Mouse (Mus musculus): ENCODE measurements around the gene Dapk2. TPM values are rescaled to one million over a fixed set of nuclear protein-coding genes. Genes with fewer than 3 reads are reported as not detected.

Gene Dapk2
- polyA plus RNA-seq, 2 experiments = 11.7 to 25.2 TPM

- Histone ChIP-seq H3K27me3 (ENCODE audit: control insufficient read depth, insufficient read depth, low read length) (no peaks in the 10 kb centered on the region), H3K27ac (no peak overlapping the region), H3K4me1 (replicated peaks; ENCODE audit: control insufficient read depth in 2 of 2, insufficient read depth in 2 of 2, low read length in 1 of 2) (peaks cover 8 to 20% of the 10 kb centered on the region in 2 experiments), H3K4me2 (ENCODE audit: low read depth) (no peak overlapping the region), H3K36me3 (replicated peaks; ENCODE audit: control insufficient read depth, insufficient read depth, low read depth) (no peaks in the 10 kb centered on the region), H3K4me3 (ENCODE audit: insufficient read depth in 1 of 2, low read depth in 2 of 2, low read length in 2 of 2) (no peak overlapping the region), H3K9me3 (ENCODE audit: control insufficient read depth, low read length) (no peaks in the 10 kb centered on the region), H3K9ac (replicated peaks) (no peak overlapping the region)
- DNase-seq (ENCODE audit: low read depth in 3 of 3, low spot score in 3 of 3) (no peak), ATAC-seq (ENCODE audit: insufficient read depth) (no peak)
- no peak for TF ChIP-seq CTCF (IDR thresholded peaks at IDR 0.05; ENCODE audit: low read depth)
- TF ChIP-seq EP300 (IDR thresholded peaks at IDR 0.05; ENCODE audit: low read depth) = no peak
- WGBS (ENCODE audit: insufficient replicate concordance) = 63% methylated on average over 4 of the region's 4 CpGs
These were observed 85.2 kb downstream of the Dapk2 start for GRCm38 (mm10) chr9:66243240-66243639.

DNA sequence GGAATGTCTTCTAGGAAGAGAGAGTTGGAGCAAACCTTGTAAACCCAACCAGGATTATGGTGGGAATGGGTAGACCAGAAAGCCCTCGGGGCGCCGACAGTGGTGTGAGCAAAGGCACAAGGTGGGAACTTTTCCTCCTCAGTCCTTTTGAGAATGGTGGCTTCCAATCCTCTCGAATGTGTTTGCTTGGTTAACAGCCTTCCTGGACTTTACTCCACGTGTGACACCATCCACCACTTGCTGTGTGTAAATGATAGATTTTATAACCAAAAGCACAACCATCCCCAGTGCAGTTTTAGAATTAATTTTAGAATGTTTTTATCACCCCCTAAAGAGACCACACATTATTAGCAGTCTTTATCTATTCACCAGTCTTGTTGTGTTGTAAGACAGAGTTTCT lies 86.1 kb downstream of the Dapk2 start:
- ATAC-seq (ENCODE audit: insufficient read depth) = no peak
- WGBS (ENCODE audit: insufficient replicate concordance) = 56% methylated on average over 5 of the region's 5 CpGs

GRCm38 (mm10) chr9:66245707-66246106 lies 87.7 kb downstream of the Dapk2 start:
- Histone ChIP-seq H3K36me3 (replicated peaks; ENCODE audit: control insufficient read depth, insufficient read depth, low read depth) (no peaks in the 10 kb centered on the region), H3K4me3 (ENCODE audit: insufficient read depth in 1 of 2, low read depth in 2 of 2, low read length in 2 of 2) (no peak overlapping the region), H3K27me3 (ENCODE audit: control insufficient read depth, insufficient read depth, low read length) (no peaks in the 10 kb centered on the region), H3K4me2 (ENCODE audit: low read depth) (no peak overlapping the region), H3K9ac (replicated peaks) (no peak overlapping the region), H3K4me1 (replicated peaks; ENCODE audit: control insufficient read depth in 2 of 2, insufficient read depth in 2 of 2, low read length in 1 of 2) (peaks cover 0 to 6% of the 10 kb centered on the region in 2 experiments; a peak in 1 of 4 replicates), H3K27ac (no peak overlapping the region), H3K9me3 (ENCODE audit: control insufficient read depth, low read length) (no peaks in the 10 kb centered on the region)
- WGBS (ENCODE audit: insufficient replicate concordance) = 45% methylated on average over 4 of the region's 4 CpGs
- TF ChIP-seq CTCF (IDR thresholded peaks at IDR 0.05; ENCODE audit: low read depth) (no peak), EP300 (IDR thresholded peaks at IDR 0.05; ENCODE audit: low read depth) (no peak)
- DNase-seq (ENCODE audit: low read depth in 3 of 3, low spot score in 3 of 3) = no peak
- ATAC-seq (ENCODE audit: insufficient read depth) = no peak

More for the DNA sequence above, 86.1 kb downstream of the Dapk2 start:
- no peak overlapping the region for H3K9ac ChIP-seq (replicated peaks)
- no peak for DNase-seq (ENCODE audit: low read depth in 3 of 3, low spot score in 3 of 3)
- H3K27me3 ChIP-seq (ENCODE audit: control insufficient read depth, insufficient read depth, low read length) = no peaks in the 10 kb centered on the region
- H3K4me3 ChIP-seq (ENCODE audit: insufficient read depth in 1 of 2, low read depth in 2 of 2, low read length in 2 of 2) = no peak overlapping the region
- no peaks in the 10 kb centered on the region for H3K36me3 ChIP-seq (replicated peaks; ENCODE audit: control insufficient read depth, insufficient read depth, low read depth)
- TF ChIP-seq CTCF (IDR thresholded peaks at IDR 0.05; ENCODE audit: low read depth) = no peak
- TF ChIP-seq EP300 (IDR thresholded peaks at IDR 0.05; ENCODE audit: low read depth) = no peak
- no peak overlapping the region for H3K4me2 ChIP-seq (ENCODE audit: low read depth)
- H3K9me3 ChIP-seq (ENCODE audit: control insufficient read depth, low read length) = no peaks in the 10 kb centered on the region
- peaks cover 6 to 15% of the 10 kb centered on the region in 2 experiments for H3K4me1 ChIP-seq (replicated peaks; ENCODE audit: control insufficient read depth in 2 of 2, insufficient read depth in 2 of 2, low read length in 1 of 2)
- no peak overlapping the region for H3K27ac ChIP-seq

GRCm38 (mm10) chr9:66249281-66249680 lies 91.3 kb downstream of the Dapk2 start:
- DNase-seq (ENCODE audit: low read depth in 3 of 3, low spot score in 3 of 3) = no peak
- H3K9me3 ChIP-seq (ENCODE audit: control insufficient read depth, low read length) = no peaks in the 10 kb centered on the region
- no peak for ATAC-seq (ENCODE audit: insufficient read depth)
- 84% methylated on average over 6 of the region's 6 CpGs for WGBS (ENCODE audit: insufficient replicate concordance)
- H3K27ac ChIP-seq = no peak overlapping the region
- H3K27me3 ChIP-seq (ENCODE audit: control insufficient read depth, insufficient read depth, low read length) = no peaks in the 10 kb centered on the region
- H3K36me3 ChIP-seq (replicated peaks; ENCODE audit: control insufficient read depth, insufficient read depth, low read depth) = no peaks in the 10 kb centered on the region
- H3K4me3 ChIP-seq (ENCODE audit: insufficient read depth in 1 of 2, low read depth in 2 of 2, low read length in 2 of 2) = no peak overlapping the region
- TF ChIP-seq EP300 (IDR thresholded peaks at IDR 0.05; ENCODE audit: low read depth) (no peak), CTCF (IDR thresholded peaks at IDR 0.05; ENCODE audit: low read depth) (no peak)
- H3K4me1 ChIP-seq (replicated peaks; ENCODE audit: control insufficient read depth in 2 of 2, insufficient read depth in 2 of 2, low read length in 1 of 2) = peaks cover 0 to 6% of the 10 kb centered on the region in 2 experiments; a peak in 2 of 4 replicates
- no peak overlapping the region for H3K4me2 ChIP-seq (ENCODE audit: low read depth)
- no peak overlapping the region for H3K9ac ChIP-seq (replicated peaks)

DNA sequence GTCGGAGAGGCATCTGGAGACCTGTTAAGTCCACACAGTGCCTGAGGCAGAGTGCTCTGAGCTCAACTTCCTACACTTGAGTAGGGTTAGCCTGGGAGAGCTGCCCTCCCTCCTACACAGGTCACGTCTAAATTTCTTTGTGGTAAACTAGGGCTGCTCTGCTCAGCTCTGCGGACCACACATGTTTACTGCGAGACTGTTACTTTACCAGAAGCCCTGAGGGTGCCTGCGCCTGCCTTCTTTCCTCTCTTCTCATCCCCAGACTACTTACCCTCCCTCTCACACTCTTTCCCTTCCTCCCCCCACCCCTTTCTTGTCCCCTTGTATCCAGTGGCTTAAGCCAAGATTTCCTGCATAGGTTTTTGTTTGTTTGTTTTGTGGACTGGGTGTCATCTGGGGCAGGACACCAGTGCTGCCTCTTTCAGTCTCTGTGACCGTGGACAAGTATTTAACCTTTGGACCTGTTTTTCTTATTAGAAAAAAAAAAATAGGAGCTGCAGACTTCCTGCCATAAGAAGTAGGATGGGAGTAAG lies 93.2 kb downstream of the Dapk2 start:
- Histone ChIP-seq H3K4me2 (ENCODE audit: low read depth) (no peak overlapping the region), H3K27me3 (ENCODE audit: control insufficient read depth, insufficient read depth, low read length) (no peaks in the 10 kb centered on the region), H3K4me3 (ENCODE audit: insufficient read depth in 1 of 2, low read depth in 2 of 2, low read length in 2 of 2) (no peak overlapping the region), H3K9me3 (ENCODE audit: control insufficient read depth, low read length) (no peaks in the 10 kb centered on the region), H3K9ac (replicated peaks) (no peak overlapping the region), H3K27ac (no peak overlapping the region), H3K36me3 (replicated peaks; ENCODE audit: control insufficient read depth, insufficient read depth, low read depth) (no peaks in the 10 kb centered on the region), H3K4me1 (replicated peaks; ENCODE audit: control insufficient read depth in 2 of 2, insufficient read depth in 2 of 2, low read length in 1 of 2) (peaks cover 0 to 3% of the 10 kb centered on the region in 2 experiments; a peak in 2 of 4 replicates)
- ATAC-seq (ENCODE audit: insufficient read depth) (no peak), DNase-seq (ENCODE audit: low read depth in 3 of 3, low spot score in 3 of 3) (no peak)
- WGBS (ENCODE audit: insufficient replicate concordance) = 51% methylated on average over 6 of the region's 6 CpGs
- TF ChIP-seq EP300 (IDR thresholded peaks at IDR 0.05; ENCODE audit: low read depth) = no peak
- no peak for TF ChIP-seq CTCF (IDR thresholded peaks at IDR 0.05; ENCODE audit: low read depth)

Data from liver, embryonic 14.5 days (tissue).